Mouse (Mus musculus) heart, embryonic 11.5 days (tissue): ENCODE results near the gene Kiss1. TPM values are rescaled to one million over a fixed set of nuclear protein-coding genes. Genes with fewer than 3 reads are reported as not detected.

Source experiments
- ATAC-seq: fragments of 200-750 bp; cut with Nextera tagmentation; replicated peaks from 2 replicates; pipeline ENCODE4 v1.8.0; 2017; ENCODE audit warnings: moderate library complexity; ENCODE audit not compliant: insufficient number of reproducible peaks, low FRiP score, low TSS enrichment
- H3K27ac ChIP-seq: fragments of 300-500 bp; sonication (generic); 2 replicates; pipeline ENCODE4 v1.5.1; 2014; ENCODE audit warnings: mild to moderate bottlenecking, low read depth, low read length
- H3K27me3 ChIP-seq: fragments of 300-500 bp; sonication (generic); 2 replicates; pipeline ENCODE4 v1.6.1; 2014; ENCODE audit warnings: mild to moderate bottlenecking, low read length, mixed read lengths; ENCODE audit not compliant: control insufficient read depth, insufficient read depth
- H3K36me3 ChIP-seq: fragments of 300-500 bp; sonication (generic); 2 replicates; pipeline ENCODE4 v1.6.1; 2014; ENCODE audit warnings: mild to moderate bottlenecking, low read length, moderate library complexity, mixed read lengths; ENCODE audit not compliant: control insufficient read depth, insufficient read depth
- H3K4me1 ChIP-seq: fragments of 300-500 bp; sonication (generic); 2 replicates; pipeline ENCODE4 v1.6.1; 2014; ENCODE audit warnings: low read length; ENCODE audit not compliant: control insufficient read depth, insufficient read depth
- H3K4me2 ChIP-seq: fragments of 300-500 bp; sonication (generic); 2 replicates; pipeline ENCODE4 v1.6.1; 2014; ENCODE audit warnings: mild to moderate bottlenecking, moderate library complexity
- H3K4me3 ChIP-seq: fragments of 300-500 bp; sonication (generic); 2 replicates; pipeline ENCODE4 v1.5.1; 2014; ENCODE audit warnings: low read depth, low read length
- H3K9ac ChIP-seq: fragments of 300-500 bp; sonication (generic); 2 replicates; pipeline ENCODE4 v1.6.1; 2014; ENCODE audit warnings: mild to moderate bottlenecking, low read depth, low read length, moderate library complexity
- H3K9me3 ChIP-seq: fragments of 300-500 bp; sonication (generic); replicated peaks from 2 replicates; pipeline ENCODE4 v1.6.1; 2016; ENCODE audit warnings: low read length; ENCODE audit not compliant: control insufficient read depth
- WGBS: fragments of 180-500 bp; shearing (Covaris S2); extraction: QIAGEN DNeasy Blood & Tissue Kit; methylation state at CpG from one replicate; pipeline ENCODE4 v1.1.7; 2014; ENCODE audit not compliant: insufficient replicate concordance; 5-methylcytosine and 5-hydroxymethylcytosine counted together
- polyA plus RNA-seq: library from polyadenylated mRNA; unstranded; fragments of >200 nt; fragmentation: Nextera tagmentation; extraction: Ambion mirVana; gene quantifications from 2 replicates; pipeline ENCODE4 v1.2.1, GENCODE M21; 2014

The Kiss1 gene
- polyA plus RNA-seq, 1 experiment from 2014 or later, result not detected

DNA sequence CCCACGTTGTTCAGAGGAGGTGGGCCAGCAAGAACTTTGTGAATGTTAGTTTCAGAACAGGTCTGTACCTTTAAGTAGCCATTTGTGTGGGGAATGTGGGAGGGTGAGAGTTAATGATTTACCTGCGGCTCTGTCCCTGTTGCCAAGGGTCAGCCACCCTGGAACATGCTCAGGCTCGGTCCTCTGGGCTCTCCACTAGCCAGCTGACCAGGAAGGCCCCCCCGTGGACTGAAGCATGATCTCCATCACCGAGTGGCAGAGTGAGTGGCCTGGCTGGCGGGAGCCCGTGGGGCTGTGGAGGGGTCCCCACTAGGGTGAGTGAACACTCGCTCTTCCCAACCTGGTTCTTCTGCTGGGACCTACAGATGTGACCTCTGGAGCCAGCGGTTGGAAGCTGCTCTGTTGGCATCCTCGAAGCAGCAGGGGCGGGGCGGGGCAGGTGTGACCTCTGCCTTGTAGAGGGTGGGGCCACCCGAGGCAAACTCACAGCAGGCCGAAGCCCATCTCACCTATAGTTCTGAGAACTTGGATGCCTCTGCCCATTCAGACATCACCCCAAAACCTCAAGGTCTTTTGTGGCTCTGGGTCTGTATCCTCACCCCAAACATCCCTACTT, 11.9 kb upstream of the Kiss1 start, which contains the start of gene Golt1a:
Gene Golt1a, plus strand, starts transcription at position 149 of the 616 bp plus-strand sequence.
- no peak within 1 kb of the TSS for H3K4me2 ChIP-seq
- ATAC-seq, result no peak

GRCm38 (mm10) chr1:133311240-133311639, 10.4 kb upstream of the Kiss1 start:
- no peak overlapping the region for H3K27ac ChIP-seq
- H3K9ac ChIP-seq, result no peak overlapping the region
- H3K9me3 ChIP-seq, result no peaks in the 10 kb centered on the region
- no peaks in the 10 kb centered on the region; the same call in 1 of the 2 replicates for H3K4me1 ChIP-seq
- no peaks in the 10 kb centered on the region; the same call in 1 of the 2 replicates for H3K27me3 ChIP-seq
- no peak overlapping the region for H3K4me3 ChIP-seq
- H3K4me2 ChIP-seq, result no peak overlapping the region
- ATAC-seq, result no peak
- H3K36me3 ChIP-seq, result no peaks in the 10 kb centered on the region
- WGBS, result 51% methylated on average over 4 of the region's 4 CpGs

More for the DNA sequence above, 11.9 kb upstream of the Kiss1 start, which contains the start of gene Golt1a:
- no peak within 1 kb of the TSS for H3K27ac ChIP-seq
- 58% methylated on average over 14 of the region's 14 CpGs for WGBS
- no peaks in the 10 kb centered on the region for H3K9me3 ChIP-seq
- H3K4me3 ChIP-seq, result no peak within 1 kb of the TSS
- no peaks in the 10 kb centered on the region for H3K36me3 ChIP-seq
- H3K27me3 ChIP-seq, result no peaks in the 10 kb centered on the region; the same call in 1 of the 2 replicates
- no peaks in the 10 kb centered on the region; the same call in 1 of the 2 replicates for H3K4me1 ChIP-seq
- no peak within 1 kb of the TSS for H3K9ac ChIP-seq

- H3K27ac ChIP-seq, result no peak overlapping the region
- no peak for ATAC-seq
- no peaks in the 10 kb centered on the region for H3K36me3 ChIP-seq
- no peak overlapping the region for H3K4me2 ChIP-seq
- no peak overlapping the region for H3K9ac ChIP-seq
- no peaks in the 10 kb centered on the region for H3K9me3 ChIP-seq
- H3K27me3 ChIP-seq, result no peaks in the 10 kb centered on the region; the same call in 1 of the 2 replicates
- no peaks in the 10 kb centered on the region; the same call in 1 of the 2 replicates for H3K4me1 ChIP-seq
- 11% methylated on average over 10 of the region's 10 CpGs for WGBS
- no peak overlapping the region for H3K4me3 ChIP-seq
Measured at GRCm38 (mm10) chr1:133311946-133312345, 9.7 kb upstream of the Kiss1 start.

GRCm38 (mm10) chr1:133314364-133314763, 7.3 kb upstream of the Kiss1 start:
- no peaks in the 10 kb centered on the region for H3K36me3 ChIP-seq
- 25% methylated on average over 8 of the region's 8 CpGs for WGBS
- H3K27me3 ChIP-seq, result no peaks in the 10 kb centered on the region; the same call in 1 of the 2 replicates
- ATAC-seq, result no peak
- H3K4me3 ChIP-seq, result no peak overlapping the region
- no peaks in the 10 kb centered on the region for H3K9me3 ChIP-seq
- no peak overlapping the region for H3K27ac ChIP-seq
- no peak overlapping the region for H3K9ac ChIP-seq
- no peaks in the 10 kb centered on the region; the same call in 1 of the 2 replicates for H3K4me1 ChIP-seq
- H3K4me2 ChIP-seq, result no peak overlapping the region

- no peak overlapping the region for H3K4me3 ChIP-seq
- H3K27me3 ChIP-seq, result no peaks in the 10 kb centered on the region; the same call in 1 of the 2 replicates
- 70% methylated on average over 6 of the region's 6 CpGs for WGBS
- no peaks in the 10 kb centered on the region for H3K9me3 ChIP-seq
- no peak for ATAC-seq
- H3K4me1 ChIP-seq, result no peaks in the 10 kb centered on the region; the same call in 1 of the 2 replicates
- no peaks in the 10 kb centered on the region for H3K36me3 ChIP-seq
- no peak overlapping the region for H3K4me2 ChIP-seq
- H3K27ac ChIP-seq, result no peak overlapping the region
- H3K9ac ChIP-seq, result no peak overlapping the region
Measured at GRCm38 (mm10) chr1:133315775-133316174, 5.9 kb upstream of the Kiss1 start.

DNA sequence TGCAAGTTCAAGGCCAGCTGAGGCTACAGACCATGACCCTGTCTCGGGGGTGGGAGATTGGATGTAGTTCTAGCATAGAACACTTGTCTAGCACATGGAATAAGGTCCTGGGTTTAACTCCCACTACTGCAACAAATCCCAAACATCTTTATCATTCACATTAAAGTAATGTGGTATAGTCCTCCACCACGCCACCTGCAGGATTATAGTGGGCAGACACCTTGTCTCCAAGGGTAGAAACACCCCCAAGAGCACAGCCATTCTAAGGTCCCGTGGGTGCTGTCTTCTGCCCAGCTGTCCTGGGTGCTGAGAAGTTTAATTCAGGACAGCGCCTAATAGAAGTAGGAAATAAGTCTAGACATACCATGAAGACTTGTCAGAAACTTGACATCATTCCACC, 5.1 kb upstream of the Kiss1 start:
- Histone ChIP-seq H3K27ac (no peak overlapping the region), H3K4me2 (no peak overlapping the region), H3K4me3 (no peak overlapping the region), H3K9ac (no peak overlapping the region), H3K27me3 (no peaks in the 10 kb centered on the region; the same call in 1 of the 2 replicates), H3K36me3 (no peaks in the 10 kb centered on the region), H3K4me1 (no peaks in the 10 kb centered on the region; the same call in 1 of the 2 replicates), H3K9me3 (no peaks in the 10 kb centered on the region)
- WGBS, result 80% methylated on average over 4 of the region's 4 CpGs
- no peak for ATAC-seq

GRCm38 (mm10) chr1:133317149-133317548, 4.5 kb upstream of the Kiss1 start:
- Histone ChIP-seq H3K9me3 (no peaks in the 10 kb centered on the region), H3K27ac (no peak overlapping the region), H3K4me3 (no peak overlapping the region), H3K36me3 (no peaks in the 10 kb centered on the region), H3K4me1 (no peaks in the 10 kb centered on the region; the same call in 1 of the 2 replicates), H3K9ac (no peak overlapping the region), H3K27me3 (no peaks in the 10 kb centered on the region; the same call in 1 of the 2 replicates), H3K4me2 (no peak overlapping the region)
- ATAC-seq, result no peak
- WGBS, result 71% methylated on average over 1 of the region's 1 CpGs

GRCm38 (mm10) chr1:133323333-133323732, 1.7 kb downstream of the Kiss1 start:
- WGBS, result 42% methylated on average over 5 of the region's 5 CpGs
- no peak overlapping the region for H3K4me2 ChIP-seq
- H3K9me3 ChIP-seq, result no peaks in the 10 kb centered on the region
- H3K27me3 ChIP-seq, result peaks cover 12% of the 10 kb centered on the region
- no peak overlapping the region for H3K4me3 ChIP-seq
- no peak overlapping the region for H3K27ac ChIP-seq
- no peaks in the 10 kb centered on the region for H3K4me1 ChIP-seq
- ATAC-seq, result no peak
- no peaks in the 10 kb centered on the region for H3K36me3 ChIP-seq
- no peak overlapping the region for H3K9ac ChIP-seq

- Histone ChIP-seq H3K4me3 (no peak overlapping the region), H3K27ac (no peak overlapping the region), H3K9ac (no peak overlapping the region), H3K4me2 (no peak overlapping the region), H3K4me1 (no peaks in the 10 kb centered on the region; the same call in 1 of the 2 replicates), H3K36me3 (no peaks in the 10 kb centered on the region), H3K27me3 (peaks cover 32% of the 10 kb centered on the region), H3K9me3 (no peaks in the 10 kb centered on the region)
- no peak for ATAC-seq
- 66% methylated on average over 8 of the region's 8 CpGs for WGBS
Measured at GRCm38 (mm10) chr1:133325951-133326350, 4.3 kb downstream of the Kiss1 start.
